Mouse (Mus musculus) CH12.LX (cell line): ENCODE measurements around the gene Map4k1. TPM values are rescaled to one million over a fixed set of nuclear protein-coding genes. Genes with fewer than 3 reads are reported as not detected.

ENCODE experiments used
- DNase-seq: peaks from one replicate; pipeline ENCODE4 v3.0.0-alpha.2; 2013; ENCODE audit errors: extremely low read depth
- H3K27ac ChIP-seq: 2 replicates; pipeline ENCODE4 v1.5.1; 2012; ENCODE audit warnings: low read depth, mild to moderate bottlenecking, control low read depth, moderate library complexity; ENCODE audit not compliant: insufficient read depth
- H3K27me3 ChIP-seq: replicated peaks from 2 replicates; pipeline ENCODE3; 2012; ENCODE audit warnings: inconsistent platforms
- H3K36me3 ChIP-seq, 2 experiments: replicated peaks in 1 of 2; 2 replicates each; pipeline versions ENCODE3 to v1.6.1; 2012; ENCODE audit warnings: inconsistent platforms in 1 of 2, low read length in 1 of 2, mild to moderate bottlenecking in 1 of 2, mixed read lengths in 1 of 2, moderate library complexity in 1 of 2; ENCODE audit not compliant: control insufficient read depth in 1 of 2, insufficient read depth in 1 of 2
- H3K4me1 ChIP-seq, 2 experiments: 2 replicates each; pipeline ENCODE4 v1.6.1; 2012; ENCODE audit warnings: inconsistent platforms in 1 of 2, moderate library complexity in 1 of 2; ENCODE audit not compliant: insufficient read depth in 2 of 2, control insufficient read depth in 1 of 2
- H3K4me2 ChIP-seq: 2 replicates; pipeline ENCODE4 v1.6.1; 2012; ENCODE audit warnings: low read depth, mild to moderate bottlenecking, control low read depth; ENCODE audit not compliant: poor library complexity, insufficient read depth, severe bottlenecking
- H3K4me3 ChIP-seq, 3 experiments: fragments of 150-350 bp in 1 of 3; sonication (generic) in 1 of 3; replicated peaks in 1 of 3; 2 replicates each; pipeline versions ENCODE3 to v1.5.1; 2011 to 2012; ENCODE audit warnings: low read depth in 2 of 3, low read length in 2 of 3, mild to moderate bottlenecking in 2 of 3, moderate library complexity in 2 of 3, control low read depth in 1 of 3, improper control_type of control experiment in 1 of 3, inconsistent platforms in 1 of 3, mixed read lengths in 1 of 3; ENCODE audit not compliant: poor library complexity in 1 of 3
- H3K79me2 ChIP-seq: replicated peaks from 2 replicates; pipeline ENCODE4 v1.6.1; 2012; ENCODE audit warnings: mild to moderate bottlenecking, moderate library complexity; ENCODE audit not compliant: control insufficient read depth, poor library complexity, insufficient read depth, severe bottlenecking; ENCODE audit errors: extremely low read depth
- H3K9ac ChIP-seq: 2 replicates; pipeline ENCODE4 v1.6.1; 2012; ENCODE audit warnings: low read depth, mild to moderate bottlenecking, control low read depth, moderate library complexity; ENCODE audit not compliant: insufficient read depth
- H3K9me3 ChIP-seq: replicated peaks from 2 replicates; pipeline ENCODE3; 2012; ENCODE audit warnings: low read length, inconsistent platforms, mixed read lengths
- BHLHE40 ChIP-seq: IDR thresholded peaks from 2 replicates; pipeline ENCODE4 v1.6.1; 2011; ENCODE audit warnings: mild to moderate bottlenecking, low read depth, low read length, improper control_type of control experiment
- CHD2 ChIP-seq: IDR thresholded peaks from 2 replicates; pipeline ENCODE4 v1.6.1; 2011; ENCODE audit warnings: low read length, improper control_type of control experiment
- CTCF ChIP-seq, 2 experiments: IDR thresholded peaks in 1 of 2; conservative IDR thresholded peaks in 1 of 2; 2 replicates each; pipeline ENCODE4 v1.5.1; 2011 to 2012; ENCODE audit warnings: low read depth in 2 of 2, low read length in 2 of 2, improper control_type of control experiment in 1 of 2, inconsistent platforms in 1 of 2, mild to moderate bottlenecking in 1 of 2, moderate library complexity in 1 of 2
- E2F4 ChIP-seq: IDR thresholded peaks from 2 replicates; pipeline ENCODE4 v1.6.1; 2011; ENCODE audit warnings: low read depth, low read length, improper control_type of control experiment; ENCODE audit not compliant: insufficient replicate concordance
- ETS1 ChIP-seq: conservative IDR thresholded peaks from 2 replicates; pipeline ENCODE4 v1.6.1; 2012; ENCODE audit warnings: low read depth, mild to moderate bottlenecking, inconsistent platforms, low read length, improper control_type of control experiment, moderate library complexity
- HCFC1 ChIP-seq: IDR thresholded peaks from 2 replicates; pipeline ENCODE4 v1.6.1; 2012; ENCODE audit warnings: low read depth, mild to moderate bottlenecking, inconsistent platforms, low read length, improper control_type of control experiment
- IRF4 ChIP-seq: IDR thresholded peaks from 2 replicates; pipeline ENCODE4 v1.6.1; 2014; ENCODE audit warnings: low read depth, mild to moderate bottlenecking, inconsistent platforms, low read length, improper control_type of control experiment
- JUND ChIP-seq: conservative IDR thresholded peaks from 2 replicates; pipeline ENCODE4 v1.6.1; 2011; ENCODE audit warnings: low read depth, low read length, improper control_type of control experiment
- MAZ ChIP-seq: IDR thresholded peaks from 2 replicates; pipeline ENCODE4 v1.6.1; 2012; ENCODE audit warnings: low read depth, mild to moderate bottlenecking, inconsistent platforms, low read length, improper control_type of control experiment, moderate library complexity
- MXI1 ChIP-seq: IDR thresholded peaks from 2 replicates; pipeline ENCODE4 v1.6.1; 2011; ENCODE audit warnings: mild to moderate bottlenecking, low read depth, low read length, improper control_type of control experiment
- MYC ChIP-seq: IDR thresholded peaks from 2 replicates; pipeline ENCODE4 v1.6.1; 2011; ENCODE audit warnings: low read depth, mild to moderate bottlenecking, improper control_type of control experiment, low read length
- NELFE ChIP-seq: IDR thresholded peaks from 2 replicates; pipeline ENCODE4 v1.6.1; 2011; ENCODE audit warnings: low read depth, low read length, improper control_type of control experiment
- NRF1 ChIP-seq: IDR thresholded peaks from 2 replicates; pipeline ENCODE4 v1.6.1; 2014; ENCODE audit warnings: low read depth, mild to moderate bottlenecking, inconsistent platforms, low read length, improper control_type of control experiment, moderate library complexity
- POLR2A ChIP-seq: IDR thresholded peaks from 2 replicates; pipeline ENCODE4 v1.6.1; 2011; ENCODE audit warnings: low read depth, mild to moderate bottlenecking, improper control_type of control experiment, low read length
- RAD21 ChIP-seq: IDR thresholded peaks from 2 replicates; pipeline ENCODE4 v1.6.1; 2011; ENCODE audit warnings: low read depth, mild to moderate bottlenecking, low read length, improper control_type of control experiment, moderate library complexity
- RCOR1 ChIP-seq: conservative IDR thresholded peaks from 2 replicates; pipeline ENCODE4 v1.6.1; 2012; ENCODE audit warnings: low read depth, mild to moderate bottlenecking, inconsistent platforms, low read length, improper control_type of control experiment
- SIN3A ChIP-seq: IDR thresholded peaks from 2 replicates; pipeline ENCODE4 v1.6.1; 2012; ENCODE audit warnings: low read length, improper control_type of control experiment, inconsistent platforms
- TBP ChIP-seq: conservative IDR thresholded peaks from 2 replicates; pipeline ENCODE4 v1.6.1; 2011; ENCODE audit warnings: low read depth, low read length, improper control_type of control experiment
- TCF12 ChIP-seq: IDR thresholded peaks from 2 replicates; pipeline ENCODE4 v1.6.1; 2014; ENCODE audit warnings: low read depth, mild to moderate bottlenecking, inconsistent platforms, low read length, improper control_type of control experiment
- UBTF ChIP-seq: IDR thresholded peaks from 2 replicates; pipeline ENCODE4 v1.6.1; 2012; ENCODE audit warnings: low read depth, mild to moderate bottlenecking, inconsistent platforms, low read length, improper control_type of control experiment, moderate library complexity
- USF2 ChIP-seq: conservative IDR thresholded peaks from 2 replicates; pipeline ENCODE4 v1.6.1; 2011; ENCODE audit warnings: low read depth, low read length, improper control_type of control experiment
- ZC3H11A ChIP-seq: IDR thresholded peaks from 2 replicates; pipeline ENCODE4 v1.6.1; 2012; ENCODE audit warnings: low read depth, mild to moderate bottlenecking, inconsistent platforms, low read length, improper control_type of control experiment
- ZKSCAN1 ChIP-seq: IDR thresholded peaks from 2 replicates; pipeline ENCODE4 v1.6.1; 2012; ENCODE audit warnings: low read depth, inconsistent platforms, low read length, improper control_type of control experiment, borderline replicate concordance
- ZMIZ1 ChIP-seq: IDR thresholded peaks from 2 replicates; pipeline ENCODE4 v1.6.1; 2012; ENCODE audit warnings: low read depth, mild to moderate bottlenecking, inconsistent platforms, low read length, improper control_type of control experiment
- dilution Hi-C: fragments of 300-500 bp; cut with MboI; formaldehyde crosslinking; loops from 2 replicates; pipeline ENCODE4 v1.14.3; 2020; ENCODE audit warnings: low sequenced_read_pairs; ENCODE audit not compliant: extremely low pct_unique_long_range_greater_than_20kb, extremely low pct_ligation_motif_present
- in situ Hi-C: fragments of 300-500 bp; cut with MboI; formaldehyde crosslinking; loops from 3 replicates; pipeline ENCODE4 v1.14.3; 2019; ENCODE audit warnings: low sequenced_read_pairs, low pct_ligation_motif_present, low pct_unique_long_range_greater_than_20kb, mixed read lengths
- polyA plus RNA-seq: library from polyadenylated mRNA; unstranded; fragments of >175 nt; gene quantifications from 2 replicates; pipeline ENCODE4 v1.2.1, GENCODE M21; 2012; ENCODE audit warnings: low read depth; ENCODE audit not compliant: insufficient read length
- total RNA-seq, 2 experiments: library from RNA; depleted of rRNA; stranded (reverse); fragments of 300-350 nt in 1 of 2; fragments of >200 nt in 1 of 2; gene quantifications; 2 replicates each; pipeline ENCODE4 v1.2.3; 2012 to 2014

The Map4k1 gene
- total and polyA plus RNA-seq, 3 experiments: 114 to 395 (median 183) TPM

DNA sequence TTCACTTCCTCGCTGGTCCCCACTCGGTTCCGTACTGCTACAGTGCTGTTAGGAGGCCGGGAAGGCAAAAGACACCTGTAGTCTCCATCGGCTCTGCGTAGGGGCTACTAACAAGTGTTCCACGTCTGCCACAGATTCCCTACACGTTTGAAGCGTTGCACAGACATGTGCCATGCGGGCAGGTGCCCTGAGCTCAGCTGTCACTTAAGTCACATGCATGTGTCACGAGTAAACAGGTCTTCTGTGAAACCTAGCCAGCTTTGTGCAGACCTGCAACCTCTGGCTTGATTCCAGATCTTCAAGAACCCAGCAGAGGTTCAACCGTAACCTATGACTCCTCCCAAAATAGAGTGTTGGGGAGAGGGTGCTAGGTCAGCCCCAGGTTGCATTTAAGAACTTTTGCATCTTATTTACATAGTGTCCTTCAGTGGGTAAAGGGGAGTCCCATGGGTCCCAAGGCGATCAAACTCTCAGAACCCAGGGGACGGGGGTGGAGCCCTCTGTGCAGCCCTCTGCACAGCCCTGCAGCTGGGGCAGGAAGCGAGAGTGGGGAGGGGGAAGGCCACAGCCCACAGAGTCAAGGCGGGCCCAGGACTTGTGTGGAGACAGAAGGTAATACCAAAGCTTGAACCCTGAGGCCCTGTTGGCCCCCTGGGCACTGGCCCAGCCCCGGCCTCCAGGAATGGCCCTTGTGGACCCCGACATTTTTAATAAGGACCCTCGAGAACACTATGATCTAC is 594 bp downstream of the Map4k1 start (continued):
- TF ChIP-seq JUND (no peak), RAD21 (no peak; the same call in none of the 2 replicates), BHLHE40 (peak; percentile 99), MXI1 (peak; percentile 88), MAZ (peak; percentile 96), ZKSCAN1 (no peak), ZC3H11A (no peak), MYC (peak; percentile 72), ZMIZ1 (peak; percentile 90), POLR2A (peak; percentile 77), UBTF (peak; percentile 73; the same call in 1 of the 2 replicates), USF2 (no peak), TBP (peak; percentile 84), CTCF (conservative IDR thresholded peaks at IDR 0.05 in 1 of 2, IDR thresholded peaks at IDR 0.05 in 1 of 2; ENCODE audit: low read depth in 2 of 2, low read length in 2 of 2) (no peak), NELFE (peak; percentile 66), SIN3A (peak; percentile 91), IRF4 (peak; percentile 92), E2F4 (peak; percentile 77; the same call in 1 of the 2 replicates), ETS1 (peak; percentile 88), HCFC1 (peak; percentile 60)

DNA sequence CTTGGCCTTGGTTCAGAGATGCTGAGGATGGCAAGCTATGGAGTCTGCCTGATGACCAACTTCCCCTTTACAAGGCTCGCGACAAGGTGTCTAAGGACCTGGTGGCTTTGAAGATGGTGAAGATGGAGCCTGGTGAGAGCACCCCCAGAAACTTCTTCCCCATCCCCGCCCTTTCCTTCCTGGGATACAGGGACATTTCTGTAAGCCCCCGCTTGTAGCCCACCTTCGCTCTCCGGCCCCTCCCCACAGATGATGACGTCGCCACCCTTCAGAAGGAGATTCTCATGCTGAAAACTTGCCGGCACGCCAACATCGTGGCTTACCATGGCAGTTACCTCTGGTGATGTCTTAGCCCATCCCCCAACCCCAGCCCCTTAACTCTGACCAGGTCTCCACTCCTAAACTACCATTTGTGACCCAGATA is 1.3 kb downstream of the Map4k1 start:
- TF ChIP-seq BHLHE40: peak; percentile 56; the same call in 1 of the 2 replicates
- TF ChIP-seq MYC: peak; percentile 77; the same call in 1 of the 2 replicates
- TF ChIP-seq TCF12: peak; percentile 54; the same call in 1 of the 2 replicates
- TF ChIP-seq RCOR1: no peak
- TF ChIP-seq RAD21: no peak; the same call in 1 of the 2 replicates
- peak; percentile 75 for TF ChIP-seq CHD2
- peak; percentile 91 for TF ChIP-seq MXI1
- TF ChIP-seq NRF1: no peak
- TF ChIP-seq, all 38 proteins: peak for 5
- Histone ChIP-seq H3K4me3 (peak overlapping the region; percentile 84 to 99 (median 97)), H3K79me2 (peaks cover 61% of the 10 kb centered on the region), H3K36me3 (peaks cover 44 to 55% of the 10 kb centered on the region in 2 experiments), H3K27me3 (no peaks in the 10 kb centered on the region), H3K4me2 (peak overlapping the region; percentile 70), H3K9ac (peak overlapping the region; percentile 94), H3K27ac (peak overlapping the region; percentile 98), H3K4me1 (peaks cover 21 to 44% of the 10 kb centered on the region in 2 experiments), H3K9me3 (no peaks in the 10 kb centered on the region)
- in situ Hi-C loops (no loop called here), dilution Hi-C loops (no loop called here)
- peak; percentile 67 for DNase-seq
